Mouse (Mus musculus) heart, adult 2 months (tissue): ENCODE data around the gene Tspan9.

Experiments
- CTCF ChIP-seq: fragments of 200-600 bp; IDR thresholded peaks from 2 replicates; pipeline ENCODE4 v1.8.1; 2022; ENCODE audit warnings: antibody characterized with exemption, mild to moderate bottlenecking, moderate library complexity
- EP300 ChIP-seq: fragments of 200-500 bp; IDR thresholded peaks from 2 replicates; pipeline ENCODE4 v1.6.1; 2011; ENCODE audit warnings: low read depth, low read length, control low read depth; ENCODE audit not compliant: insufficient read depth
- POLR2A ChIP-seq: fragments of 200-500 bp; IDR thresholded peaks from 2 replicates; pipeline ENCODE4 v1.6.1; 2011; ENCODE audit warnings: mild to moderate bottlenecking, low read depth, low read length, control low read depth; ENCODE audit not compliant: insufficient read depth

DNA sequence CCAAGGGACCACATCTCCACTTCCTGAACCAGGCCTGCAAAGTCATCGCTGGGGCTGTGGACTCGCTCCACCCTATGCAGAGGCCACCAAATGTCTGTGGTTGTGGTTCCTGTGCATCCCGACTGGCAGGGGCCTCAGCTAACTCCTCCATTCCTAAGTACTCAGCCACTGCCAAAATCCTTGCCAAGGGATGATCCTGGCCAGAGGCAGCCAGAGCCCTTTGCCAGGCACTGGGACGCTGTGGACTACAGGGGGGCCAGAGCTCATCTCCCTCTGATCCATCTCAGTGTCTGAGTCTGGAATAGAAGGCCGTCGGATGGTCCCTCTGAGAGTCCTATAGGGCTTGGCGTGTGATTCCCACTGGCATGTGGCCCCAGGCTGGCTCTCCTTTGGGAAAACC is 193.5 kb downstream of the Tspan9 start:
- no peak for TF ChIP-seq CTCF
- TF ChIP-seq POLR2A = no peak
- TF ChIP-seq EP300 = no peak
